21 mouse cellular contexts compared by ENCODE assay signal in genomic region chr13:55191535-55191934, GRCm38 (mm10). TPM values are rescaled to one million over a fixed set of nuclear protein-coding genes. Genes with fewer than 3 reads are reported as not detected.
"Had no signal": no experiment of that assay in that cellular context is flagged by ENCODE, and none has a peak within 500 bp of the region (broad histone marks: within the 10 kb centered on the region; RNA-seq: fewer than 3 reads in every experiment).

No protein-coding gene starts in this region.

- H3K36me3 ChIP-seq: kidney, embryonic 15.5 days; limb, embryonic 13.5 days; midbrain, embryonic 10.5 days; neural tube, embryonic 13.5 days; stomach, embryonic 15.5 days had no signal

- H3K27me3 ChIP-seq: kidney, embryonic 15.5 days; limb, embryonic 13.5 days; neural tube, embryonic 13.5 days; stomach, embryonic 15.5 days had no signal

- DNase-seq: kidney, adult 2 months; left cerebral cortex, postnatal 4 days; lung, embryonic 14.5 days; lung, postnatal 10 days; lung, postnatal 4 days; midbrain, embryonic 14.5 days; right cerebral cortex, postnatal 14 days; thymus, postnatal 36 days had no signal

- H3K9me3 ChIP-seq: kidney, embryonic 15.5 days; limb, embryonic 13.5 days; midbrain, embryonic 10.5 days; neural tube, embryonic 13.5 days; stomach, embryonic 15.5 days had no signal

- H3K9ac ChIP-seq: lung, embryonic 14.5 days; stomach, embryonic 15.5 days had no signal

- H3K27ac ChIP-seq: layer of hippocampus, adult 2 months; limb, embryonic 13.5 days; liver, embryonic 14.5 days had no signal

RNA-seq across cellular contexts. Expression of gene Fgfr4, which starts 39.1 kb away (rescaled TPM):
- total RNA-seq: megakaryocyte, adult 5-6 weeks; monocyte, adult 5-6 weeks had no signal
- polyA plus RNA-seq: thymus, postnatal 0 days had no signal

RNA-seq across cellular contexts. Expression of gene Gm17617, which starts 58.2 kb away (rescaled TPM):
- total RNA-seq: layer of hippocampus, adult 2 months; layer of hippocampus, postnatal 10 days; left cerebral cortex, postnatal 4 days; megakaryocyte, adult 5-6 weeks; monocyte, adult 5-6 weeks had no signal
- polyA plus RNA-seq: kidney, adult 2 months; kidney, embryonic 15.5 days; limb, embryonic 13.5 days; liver, embryonic 14.5 days; lung, embryonic 14.5 days; midbrain, embryonic 10.5 days; midbrain, embryonic 14.5 days; neural tube, embryonic 13.5 days; spleen, adult 2 months; stomach, embryonic 15.5 days; testis, adult 2 months; thymus, postnatal 0 days had no signal
